Mouse (Mus musculus) urinary bladder, adult 18-20 months (tissue): Measurements from ENCODE around the gene Cerkl.
A peak's percentile ranks its signal among the peaks of the same experiment; 100 is the strongest.

Experiments
- DNase-seq, 2 experiments: peaks; one replicate each; pipeline ENCODE4 v3.0.0; 2022; ENCODE audit warnings: low spot score in 2 of 2, mixed read lengths in 2 of 2

Cerkl gene

DNA sequence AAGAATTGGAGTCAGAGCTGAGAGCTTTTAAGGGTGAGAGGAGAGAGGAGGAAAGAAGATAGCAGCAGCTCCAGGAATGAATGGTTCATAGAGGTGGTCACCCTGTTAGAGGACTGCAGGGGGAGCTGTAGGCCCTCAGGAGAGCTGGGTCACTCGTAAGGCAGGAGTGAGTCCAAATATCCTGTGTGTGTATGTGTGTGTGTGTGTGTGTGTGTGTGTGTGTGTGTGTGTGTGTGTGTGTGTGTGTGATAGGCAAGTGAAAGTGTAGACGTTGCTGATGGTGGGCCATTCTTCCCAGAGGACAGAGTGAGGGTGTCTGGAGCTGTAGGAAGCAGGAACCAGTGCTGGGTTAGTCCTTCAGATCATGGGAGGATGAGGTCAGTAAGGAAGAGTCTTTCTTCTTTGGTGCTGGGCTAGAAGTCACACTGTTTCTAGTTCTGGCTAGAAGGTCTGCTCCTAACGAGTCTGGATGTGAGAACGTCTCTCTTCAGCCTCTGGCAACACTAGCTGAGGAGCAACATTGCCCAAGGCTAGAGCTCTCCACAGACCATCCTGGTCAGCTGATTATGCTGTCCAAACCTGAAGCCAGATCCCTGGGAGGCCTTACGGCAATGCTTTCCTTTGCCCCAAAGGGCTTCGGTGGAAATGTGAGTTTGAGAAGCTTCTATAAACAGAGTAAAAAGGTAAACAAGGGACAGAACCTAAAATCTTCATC, 83.9 kb downstream of the Cerkl start:
- DNase-seq = peak in 1 of 2 experiments; percentile 19

DNA sequence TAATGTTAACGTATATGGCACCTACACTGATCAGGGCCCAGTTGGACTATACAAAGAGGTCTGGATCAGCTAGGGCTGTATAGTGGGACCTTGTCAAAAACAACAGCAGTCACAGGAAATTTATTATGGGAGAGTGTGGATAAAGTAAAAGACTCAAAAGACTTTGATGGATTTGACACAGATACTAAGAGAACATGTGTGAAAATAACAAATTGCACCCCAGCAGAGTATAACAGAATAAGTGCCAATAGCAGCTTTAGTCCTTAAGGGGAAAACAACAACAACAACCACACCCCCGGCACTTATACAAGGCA, 84.5 kb downstream of the Cerkl start:
- DNase-seq = no peak

DNA sequence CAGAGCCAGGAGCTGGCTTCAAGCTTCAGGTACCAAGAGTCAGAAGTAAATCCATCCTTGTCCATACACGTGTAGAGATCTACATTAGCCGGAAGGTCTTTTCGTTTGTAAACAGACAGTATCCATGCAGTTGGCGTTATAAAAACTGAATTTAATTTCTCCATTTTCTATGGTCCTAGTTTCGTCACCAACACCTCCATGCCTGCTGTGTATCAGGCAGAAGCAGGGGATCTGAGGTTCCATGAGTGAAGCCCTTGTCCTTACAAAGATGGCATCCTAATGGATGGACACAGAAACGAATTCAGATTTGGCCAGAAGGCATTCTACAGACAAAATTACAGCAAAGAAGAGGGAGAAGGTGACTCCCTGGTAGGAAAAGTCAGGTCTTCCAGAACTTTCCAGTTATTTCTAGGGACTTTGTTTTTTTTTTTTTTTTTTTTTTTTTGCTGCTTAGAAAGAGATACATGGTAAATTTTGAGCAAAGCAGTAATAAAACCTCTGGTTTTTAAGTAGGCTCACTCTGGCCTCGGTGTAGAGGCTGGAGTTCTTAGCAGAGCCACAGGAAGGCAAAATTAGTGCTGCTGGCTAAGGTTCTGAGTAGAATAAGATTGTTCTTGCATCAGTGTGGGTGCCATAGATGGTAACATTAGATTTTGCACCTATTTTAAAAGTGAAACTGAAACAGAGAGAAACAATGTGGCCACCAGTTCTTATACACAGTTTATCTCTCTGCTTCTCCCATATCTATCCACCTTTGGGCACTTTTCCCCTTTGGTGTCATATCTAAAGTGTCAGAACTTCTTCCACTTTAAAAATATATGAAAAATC, 85.0 kb downstream of the Cerkl start:
- DNase-seq = no peak

DNA sequence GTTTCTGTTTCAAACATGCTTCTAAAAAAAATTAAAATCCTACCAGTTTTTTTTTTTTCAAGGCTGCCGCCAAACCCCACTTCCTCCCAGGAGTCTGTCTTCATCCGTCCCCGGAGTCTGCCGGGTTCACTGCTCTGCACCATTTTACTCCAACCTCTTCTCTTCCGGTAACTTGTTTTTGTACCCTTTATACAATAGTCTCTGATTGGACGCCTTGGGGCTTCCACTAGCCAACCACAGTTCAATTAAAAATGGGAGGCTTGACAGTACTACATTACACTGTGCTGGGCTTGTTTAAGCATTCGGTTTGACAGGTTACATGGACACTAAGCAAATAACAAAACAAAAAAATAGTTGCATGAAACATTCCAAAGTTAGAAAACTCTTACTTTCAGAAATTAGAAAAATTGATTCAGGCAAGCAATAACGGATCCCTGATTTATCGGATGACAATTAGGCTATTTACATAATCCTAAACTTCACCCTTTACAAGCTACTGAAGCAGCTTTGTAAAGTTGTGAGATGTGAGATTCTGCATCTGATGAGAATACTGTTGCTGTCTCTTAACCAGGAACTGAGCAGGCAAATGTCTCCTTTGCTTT, 85.8 kb downstream of the Cerkl start:
- DNase-seq = no peak

DNA sequence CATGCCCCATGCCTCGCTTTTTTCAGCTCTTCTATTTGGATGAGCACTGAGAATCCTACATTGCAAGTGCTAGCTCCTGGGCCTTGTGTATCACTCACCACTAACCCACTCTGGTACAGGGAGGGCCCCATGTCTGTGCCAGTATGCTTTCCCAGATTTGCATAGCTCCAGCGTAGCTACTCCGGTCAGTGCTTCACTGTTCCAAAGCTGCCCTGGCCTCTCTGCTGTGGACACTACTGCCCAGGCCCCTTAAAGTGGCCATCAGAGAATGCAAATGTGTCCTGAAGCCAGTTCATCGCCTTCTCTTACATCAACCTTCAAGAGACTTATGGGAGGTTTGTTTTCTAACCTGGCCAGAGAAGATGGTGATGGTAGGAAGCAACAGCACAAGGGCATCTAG, 86.7 kb downstream of the Cerkl start:
- DNase-seq = no peak

DNA sequence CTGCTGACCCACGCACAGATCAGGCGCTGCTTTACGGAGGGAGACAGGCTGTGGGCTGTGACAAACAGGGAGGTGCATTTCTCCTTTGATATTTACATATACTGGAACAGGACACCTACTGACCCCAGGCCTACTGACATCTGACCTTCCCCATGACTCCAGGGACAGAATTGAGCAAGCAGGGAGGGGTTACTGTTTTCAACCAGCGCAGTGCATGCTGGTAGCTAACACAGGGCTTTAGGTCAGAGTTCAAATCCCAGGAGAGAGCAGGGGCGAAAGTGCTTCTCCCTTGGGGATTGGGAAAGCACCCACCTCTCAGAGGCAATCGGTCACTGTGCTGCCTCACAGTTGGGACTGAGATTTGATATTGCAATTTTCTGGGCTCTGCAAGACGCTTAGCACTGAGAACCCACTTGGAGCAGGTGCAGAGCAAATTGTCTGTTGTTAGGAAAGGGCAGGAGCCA, 87.5 kb downstream of the Cerkl start:
- DNase-seq = no peak

DNA sequence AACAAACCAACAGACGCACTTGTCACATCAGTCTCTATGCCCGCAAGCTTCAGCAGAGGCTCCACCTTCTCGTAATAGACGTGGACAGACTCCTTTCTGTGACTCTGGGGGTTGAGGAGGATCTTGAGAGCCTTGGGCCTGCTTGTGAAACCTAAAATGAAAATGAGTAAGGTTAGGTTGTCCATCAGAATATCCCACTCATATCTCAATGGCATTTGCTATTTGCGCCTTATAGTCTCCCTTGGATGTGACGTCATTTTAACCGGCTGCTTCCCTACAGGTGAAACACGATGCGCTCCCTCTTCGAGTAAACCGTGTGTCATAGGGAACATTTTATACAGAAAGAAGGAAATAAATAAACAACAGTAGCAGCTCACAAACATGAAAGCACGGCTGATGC, 87.9 kb downstream of the Cerkl start:
- no peak for DNase-seq

DNA sequence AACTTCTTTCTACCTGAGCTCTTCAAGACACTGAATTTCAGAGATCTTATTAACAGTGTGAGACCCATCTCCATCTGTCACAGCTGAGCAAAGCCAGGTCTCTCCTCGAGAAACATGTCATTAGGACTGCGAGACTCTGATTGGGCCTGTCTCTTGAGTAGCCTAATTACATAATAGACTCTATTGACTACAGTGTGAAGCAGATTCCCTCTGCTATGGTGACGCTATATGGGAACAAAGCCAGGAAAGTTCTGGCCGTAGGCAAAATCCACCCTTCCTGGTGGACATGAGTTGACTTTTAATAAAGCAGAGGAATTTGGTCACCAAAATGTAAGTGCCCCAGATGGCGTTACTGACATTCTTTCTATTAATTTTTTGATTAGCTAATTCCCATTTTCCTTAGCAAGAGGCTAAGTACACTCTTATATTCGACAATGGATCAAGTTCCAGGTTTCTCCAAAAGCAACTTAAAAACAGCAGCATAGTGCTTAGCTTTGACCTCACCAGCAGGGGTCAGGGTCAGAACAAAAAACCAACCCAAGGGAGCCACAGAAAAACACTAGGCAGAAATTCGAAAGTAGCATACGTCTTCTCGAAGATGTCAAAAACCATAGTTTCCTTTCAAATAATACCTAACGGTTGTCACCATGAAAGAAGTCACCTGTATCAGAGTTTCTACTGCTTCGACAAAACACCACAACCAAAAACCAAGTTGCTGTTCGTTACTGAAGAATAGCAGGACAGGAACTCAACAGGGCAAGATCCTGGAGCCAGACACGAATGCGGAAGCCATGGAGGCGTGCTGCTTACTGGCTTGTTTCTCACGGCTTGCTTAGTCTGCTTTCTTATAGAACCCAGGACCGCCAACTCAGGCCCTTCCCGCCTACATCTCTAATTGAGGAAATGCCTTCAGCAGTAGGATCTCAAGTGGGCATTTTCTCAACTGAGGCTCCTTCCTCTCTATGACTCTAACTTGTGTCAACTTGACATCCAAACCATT, 88.8 kb downstream of the Cerkl start:
- no peak for DNase-seq

DNA sequence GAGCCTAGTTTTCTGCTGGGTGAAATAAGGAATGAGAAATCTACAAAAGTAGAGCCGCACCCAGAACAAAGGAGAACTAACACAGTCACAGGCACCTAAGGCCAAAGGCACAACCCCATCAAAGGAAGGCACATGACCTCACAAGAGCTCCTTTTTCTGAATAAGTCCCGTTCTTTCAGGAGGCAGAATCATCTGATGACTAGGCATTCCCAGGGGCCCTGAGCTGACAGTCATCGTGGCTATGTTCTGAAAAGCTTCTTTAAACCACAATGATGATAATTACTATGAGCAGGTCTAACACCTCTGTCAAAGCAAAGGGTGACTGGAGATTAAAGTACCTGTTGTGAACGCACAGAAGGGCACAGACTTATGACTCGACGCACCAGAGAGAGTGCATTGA, 92.7 kb downstream of the Cerkl start:
- no peak for DNase-seq

DNA sequence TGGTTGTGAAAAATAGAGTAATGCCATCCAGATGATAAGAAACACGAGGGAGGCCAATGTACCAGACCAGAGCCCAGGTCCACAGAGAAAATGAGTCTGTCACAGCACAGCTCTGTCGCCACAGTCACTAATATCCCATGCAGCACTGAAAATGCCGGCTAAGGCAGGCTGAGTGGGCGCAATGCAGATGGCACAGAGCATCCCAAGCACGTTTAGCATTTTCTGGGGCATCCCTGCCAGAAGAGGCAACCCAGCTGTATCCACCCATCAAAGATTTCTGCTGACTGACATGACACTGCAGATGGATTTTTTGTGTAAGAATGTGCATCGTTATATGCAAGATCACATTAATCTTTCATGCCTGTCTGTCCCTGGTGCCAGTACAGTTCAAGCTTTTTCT, 94.6 kb downstream of the Cerkl start:
- no peak for DNase-seq

DNA sequence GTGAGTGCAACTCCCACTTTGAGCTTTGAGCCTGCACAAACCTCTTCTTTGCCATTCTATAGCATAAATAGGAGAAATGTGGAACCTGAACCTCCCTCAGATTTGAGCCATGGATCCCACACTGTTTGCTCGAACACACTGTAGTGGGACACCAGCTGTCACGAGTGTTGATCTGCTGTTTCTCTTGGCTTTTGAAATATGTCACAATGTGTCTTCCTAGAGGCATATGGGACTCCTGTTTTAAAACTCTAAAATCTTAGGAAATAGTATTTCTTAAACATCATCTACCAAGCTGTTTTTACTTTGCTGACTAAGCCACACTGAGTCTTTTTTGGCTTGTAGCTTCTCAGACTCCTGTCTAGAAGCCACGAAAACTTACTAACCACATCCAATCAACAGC, 98.8 kb downstream of the Cerkl start:
- no peak for DNase-seq

DNA sequence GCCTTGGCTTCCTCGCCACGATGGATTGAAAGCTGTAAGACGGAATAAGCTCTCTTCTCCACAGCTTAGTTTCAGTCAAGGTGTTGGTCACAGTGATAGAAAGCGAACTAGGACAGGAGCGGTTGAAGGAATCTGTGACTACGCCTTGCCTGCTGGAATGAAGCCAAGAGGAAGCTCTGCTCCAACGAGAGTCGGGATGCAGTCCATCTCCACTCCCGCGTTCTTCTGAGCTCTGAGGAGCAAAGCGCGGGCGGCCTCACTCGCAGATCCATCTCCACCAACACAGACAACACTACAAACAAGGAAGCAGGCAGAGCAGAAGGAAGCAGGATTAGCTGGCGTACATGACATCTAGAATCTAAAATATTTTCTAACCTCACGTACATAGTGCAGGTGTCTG, 101.8 kb downstream of the Cerkl start:
- DNase-seq = no peak

DNA sequence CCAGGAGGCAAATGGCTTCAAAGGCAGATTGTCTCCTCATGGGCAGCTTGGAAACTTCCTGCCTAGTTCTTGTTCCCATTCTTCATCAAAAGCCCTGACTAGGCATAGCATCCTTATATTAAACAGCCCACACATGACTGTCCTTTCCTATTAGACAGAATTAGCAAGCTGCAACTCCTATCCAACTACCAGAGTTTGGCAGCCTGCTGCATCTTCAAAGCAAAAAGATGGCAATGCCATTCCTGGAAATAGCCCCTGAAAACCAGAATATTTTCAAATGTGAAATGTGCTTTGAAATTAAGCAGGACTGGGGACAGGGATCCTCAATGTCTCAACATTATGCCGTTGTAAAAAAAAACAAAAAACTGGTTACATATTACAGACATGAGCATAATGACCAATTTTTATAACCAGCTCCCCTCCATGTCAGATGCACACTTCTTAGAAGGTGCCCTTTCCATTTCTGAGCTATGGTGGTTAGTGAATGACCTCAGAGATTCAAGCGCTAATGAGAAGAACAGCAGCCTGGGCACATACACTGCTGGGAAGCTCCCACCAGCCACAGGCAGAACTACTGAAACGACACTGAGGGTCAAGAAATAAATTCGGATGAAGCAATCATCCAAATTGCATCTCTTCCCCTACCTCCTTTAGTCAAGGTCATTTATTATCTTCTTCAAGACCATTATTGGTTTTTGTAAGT, 104.3 kb downstream of the Cerkl start:
- no peak for DNase-seq

DNA sequence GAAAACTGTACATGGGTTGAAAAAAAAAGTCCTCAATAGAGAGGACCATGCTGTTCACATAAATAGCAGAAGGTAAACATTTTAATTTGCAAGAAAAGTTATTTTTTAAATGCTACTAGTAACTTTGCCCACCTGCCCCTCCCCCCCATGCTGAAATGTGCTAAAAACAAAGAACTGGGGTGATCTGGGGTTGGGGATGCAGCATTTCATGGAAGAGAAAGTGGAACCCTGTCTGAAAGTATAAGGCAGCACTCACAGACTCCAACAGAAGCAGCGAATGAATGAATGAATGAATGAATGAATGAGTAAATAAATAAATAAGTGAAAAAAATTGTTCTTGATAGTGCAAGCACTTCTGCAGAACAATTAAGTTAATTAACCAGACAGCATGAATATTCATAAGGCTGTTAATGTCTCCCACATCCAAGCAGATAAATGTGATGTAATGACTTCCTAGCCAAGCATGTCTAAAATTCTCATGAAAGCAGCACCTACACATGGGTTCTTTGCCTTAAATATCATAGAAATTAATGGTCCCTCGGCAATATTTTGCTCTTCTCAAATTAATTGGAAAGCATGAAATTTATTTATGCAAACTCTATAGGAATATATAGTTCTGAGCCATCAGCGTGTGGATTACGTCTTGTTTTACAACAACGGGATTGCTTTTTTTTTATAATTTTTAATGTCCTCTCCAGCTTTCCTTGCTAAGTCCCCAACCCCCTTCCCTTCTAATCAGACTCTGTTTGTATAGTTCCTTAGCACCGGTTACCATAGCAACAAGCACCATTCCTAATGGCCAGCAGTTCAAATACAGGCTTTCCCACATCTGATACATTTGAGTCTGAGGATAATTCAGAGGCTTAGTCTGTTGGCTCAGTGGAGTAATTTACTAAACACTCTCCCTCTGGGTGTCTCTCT, 105.1 kb downstream of the Cerkl start:
- no peak for DNase-seq

DNA sequence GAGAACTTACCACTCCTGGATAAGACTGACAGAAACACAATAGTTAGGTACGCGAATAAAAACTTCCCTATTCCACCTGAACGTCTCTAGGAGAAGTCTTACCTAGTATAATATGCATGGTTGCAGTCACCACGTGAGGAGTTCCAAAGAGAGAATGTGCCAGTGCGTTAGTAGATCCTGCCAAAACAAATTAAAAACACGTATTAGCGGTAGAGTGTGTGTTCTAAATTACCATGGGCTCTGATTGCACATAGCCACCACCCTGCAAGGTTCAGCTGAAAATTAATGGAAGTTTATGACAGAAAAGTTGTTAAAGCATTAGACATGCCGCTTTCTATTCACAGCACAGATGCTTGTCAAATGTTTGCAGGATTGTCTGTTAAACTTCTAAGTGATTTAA, 113.5 kb downstream of the Cerkl start:
- no peak for DNase-seq

DNA sequence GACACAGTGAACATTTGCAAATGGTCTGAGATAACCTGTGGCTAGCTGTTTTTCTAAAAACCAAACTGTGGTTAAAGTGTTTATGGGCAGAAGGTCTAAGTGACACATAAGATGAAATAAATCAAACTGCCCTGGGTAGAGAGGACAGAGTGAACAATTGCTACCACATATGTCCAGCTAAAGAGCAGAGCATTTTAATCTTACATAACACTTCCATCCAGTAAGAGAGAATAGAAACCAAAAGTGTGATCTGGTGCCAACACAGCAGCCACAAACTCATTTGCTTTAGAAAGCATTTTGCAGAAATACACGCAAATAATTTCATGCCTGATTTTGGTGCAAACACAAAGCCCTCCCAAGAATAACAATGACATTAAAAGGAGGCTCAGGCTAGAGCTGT, 117.6 kb downstream of the Cerkl start:
- DNase-seq = no peak

DNA sequence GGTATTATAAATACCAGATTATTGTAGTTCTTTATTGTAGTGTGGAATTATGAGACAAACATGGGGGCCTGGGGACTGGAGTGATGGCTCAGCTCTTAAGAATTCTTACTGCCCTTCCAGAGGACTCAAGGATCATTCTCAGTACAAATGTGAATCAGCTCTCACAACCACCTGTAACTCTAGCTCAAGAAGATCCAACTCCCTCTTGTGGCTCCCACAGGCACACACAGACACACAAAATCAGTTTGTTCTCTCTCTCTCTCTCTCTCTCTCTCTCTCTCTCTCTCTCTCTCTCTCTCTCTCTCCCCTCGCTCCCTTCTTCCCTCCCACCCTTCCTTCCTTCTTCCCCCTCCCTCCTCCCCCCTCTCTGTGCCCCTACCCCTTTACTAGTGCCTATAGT, 120.4 kb downstream of the Cerkl start:
- no peak for DNase-seq

DNA sequence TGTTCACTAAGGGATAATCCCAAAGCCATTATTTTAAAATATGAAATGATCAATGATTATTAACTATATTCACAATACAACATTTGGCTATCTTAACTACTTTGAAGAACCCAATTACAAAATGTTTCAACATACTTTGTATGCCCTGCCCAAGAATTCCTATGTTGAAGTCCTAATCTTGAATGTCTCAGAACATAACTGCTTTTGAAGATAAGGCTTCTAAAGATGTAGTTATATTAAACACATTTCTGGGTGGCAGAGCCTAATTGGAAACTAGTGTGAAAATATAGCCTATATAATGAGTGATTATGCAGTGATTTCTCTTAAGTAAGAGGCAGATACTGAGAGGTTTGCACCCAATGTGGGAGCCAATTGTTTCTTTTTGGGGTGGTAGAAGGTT, 121.9 kb downstream of the Cerkl start:
- no peak for DNase-seq

DNA sequence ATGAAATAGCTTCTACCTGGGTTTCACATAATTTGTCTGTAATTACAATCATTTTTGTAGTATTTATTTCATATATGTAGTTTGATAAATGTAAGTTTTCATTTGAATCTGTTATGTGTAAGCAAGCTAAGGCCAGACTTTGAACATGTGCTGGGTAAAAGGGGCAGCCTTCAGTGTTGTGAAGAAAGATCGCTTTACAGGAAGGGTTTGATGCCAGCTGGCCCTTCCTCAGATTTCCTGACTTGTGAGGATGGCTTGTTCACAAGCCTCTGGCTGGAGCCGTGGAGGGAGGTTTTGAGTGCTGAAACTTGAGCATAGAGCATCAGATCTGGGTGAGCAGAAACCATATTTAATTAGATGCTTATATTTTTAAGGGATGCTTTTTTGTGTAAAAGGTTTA, 128.5 kb downstream of the Cerkl start:
- DNase-seq = no peak
